Mouse (Mus musculus): ENCODE results near the gene Fhit. TPM values are rescaled to one million over a fixed set of nuclear protein-coding genes. Genes with fewer than 3 reads are reported as not detected.

The Fhit gene
- polyA plus RNA-seq, 1 experiment from 2014 or later, result 6.7 TPM

DNA sequence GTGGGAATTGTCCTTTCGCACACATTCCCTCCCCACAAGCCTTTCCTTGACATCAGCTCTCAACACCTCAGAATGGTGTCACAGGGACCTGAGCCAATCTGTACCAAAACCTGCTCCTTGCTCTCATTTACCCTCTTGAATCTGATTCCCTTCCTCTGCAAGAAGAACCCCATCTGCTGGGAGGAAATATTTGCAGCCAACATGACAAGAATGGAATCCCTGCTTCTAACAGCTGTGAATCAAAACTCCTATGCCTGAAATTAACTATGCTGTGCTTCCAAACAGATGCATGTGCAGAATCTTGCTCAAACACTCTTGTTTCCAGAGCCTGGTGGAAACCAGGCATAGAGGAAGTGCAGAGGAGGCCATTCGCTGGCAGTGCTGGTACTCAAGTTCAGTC is 940.0 kb downstream of the Fhit start:
- Histone ChIP-seq H3K9ac (replicated peaks; ENCODE audit: low read length) (no peak overlapping the region), H3K4me3 (ENCODE audit: low read length) (no peak overlapping the region), H3K27ac (ENCODE audit: low read length) (no peak overlapping the region), H3K36me3 (ENCODE audit: insufficient read depth, low read length) (no peaks in the 10 kb centered on the region), H3K4me2 (replicated peaks; ENCODE audit: low read depth, low read length) (no peak overlapping the region), H3K9me3 (ENCODE audit: low read length) (no peaks in the 10 kb centered on the region), H3K4me1 (ENCODE audit: insufficient read depth, low read length) (no peaks in the 10 kb centered on the region), H3K27me3 (ENCODE audit: insufficient read depth, low read length) (no peaks in the 10 kb centered on the region)
- WGBS, result 86% methylated on average over 2 of the region's 2 CpGs
- ATAC-seq (ENCODE audit: low FRiP score, low TSS enrichment), result no peak

DNA sequence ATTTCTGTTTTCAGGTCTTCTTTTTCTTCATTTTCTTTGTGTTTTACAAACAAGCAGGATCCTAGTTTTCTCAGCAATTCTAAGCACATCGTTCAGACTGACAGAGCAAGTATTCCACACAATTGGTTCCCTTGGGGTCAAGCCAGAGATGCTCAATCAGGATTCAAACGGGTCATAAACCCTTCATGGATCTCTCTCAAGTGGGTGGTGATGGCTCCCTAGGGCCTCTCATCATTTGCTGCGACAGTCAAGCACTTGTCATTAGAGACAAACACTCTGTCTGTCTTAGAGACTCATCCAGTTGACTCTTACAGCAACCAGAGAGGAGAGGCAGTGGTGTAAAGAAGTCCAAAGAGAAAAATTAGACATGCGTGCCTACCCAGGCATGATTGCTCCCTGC is 948.6 kb downstream of the Fhit start:
- Histone ChIP-seq H3K36me3 (ENCODE audit: insufficient read depth, low read length) (no peaks in the 10 kb centered on the region), H3K27ac (ENCODE audit: low read length) (no peak overlapping the region), H3K9me3 (ENCODE audit: low read length) (no peaks in the 10 kb centered on the region), H3K4me3 (ENCODE audit: low read length) (no peak overlapping the region), H3K4me1 (ENCODE audit: insufficient read depth, low read length) (no peaks in the 10 kb centered on the region), H3K9ac (replicated peaks; ENCODE audit: low read length) (no peak overlapping the region), H3K27me3 (ENCODE audit: insufficient read depth, low read length) (no peaks in the 10 kb centered on the region), H3K4me2 (replicated peaks; ENCODE audit: low read depth, low read length) (no peak overlapping the region)
- WGBS, result 16% methylated on average over 4 of the region's 4 CpGs
- ATAC-seq (ENCODE audit: low FRiP score, low TSS enrichment), result peak; percentile 90

DNA sequence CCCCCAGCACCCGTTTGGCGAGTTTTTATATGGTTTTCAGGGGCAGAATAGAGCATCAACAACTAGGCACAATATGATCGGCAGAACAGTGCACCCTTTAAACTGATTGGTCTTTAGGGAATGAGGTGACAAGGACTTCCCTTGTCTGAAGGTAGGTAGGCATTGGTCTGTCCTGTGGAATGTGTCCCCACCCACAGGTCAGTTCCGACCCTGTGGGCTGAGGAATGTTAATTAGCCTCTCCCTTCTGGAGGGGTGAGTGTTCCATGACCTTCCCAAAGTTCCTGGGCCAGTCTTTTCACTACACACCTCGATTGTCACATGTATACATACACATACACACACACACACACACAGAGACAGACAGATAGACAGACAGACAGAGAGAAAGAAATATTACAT is 950.7 kb downstream of the Fhit start:
- 46% methylated on average over 5 of the region's 5 CpGs for WGBS
- Histone ChIP-seq H3K4me3 (ENCODE audit: low read length) (no peak overlapping the region), H3K27me3 (ENCODE audit: insufficient read depth, low read length) (no peaks in the 10 kb centered on the region), H3K9me3 (ENCODE audit: low read length) (no peaks in the 10 kb centered on the region), H3K4me1 (ENCODE audit: insufficient read depth, low read length) (no peaks in the 10 kb centered on the region), H3K27ac (ENCODE audit: low read length) (no peak overlapping the region), H3K9ac (replicated peaks; ENCODE audit: low read length) (no peak overlapping the region), H3K4me2 (replicated peaks; ENCODE audit: low read depth, low read length) (no peak overlapping the region), H3K36me3 (ENCODE audit: insufficient read depth, low read length) (no peaks in the 10 kb centered on the region)
- no peak for ATAC-seq (ENCODE audit: low FRiP score, low TSS enrichment)

DNA sequence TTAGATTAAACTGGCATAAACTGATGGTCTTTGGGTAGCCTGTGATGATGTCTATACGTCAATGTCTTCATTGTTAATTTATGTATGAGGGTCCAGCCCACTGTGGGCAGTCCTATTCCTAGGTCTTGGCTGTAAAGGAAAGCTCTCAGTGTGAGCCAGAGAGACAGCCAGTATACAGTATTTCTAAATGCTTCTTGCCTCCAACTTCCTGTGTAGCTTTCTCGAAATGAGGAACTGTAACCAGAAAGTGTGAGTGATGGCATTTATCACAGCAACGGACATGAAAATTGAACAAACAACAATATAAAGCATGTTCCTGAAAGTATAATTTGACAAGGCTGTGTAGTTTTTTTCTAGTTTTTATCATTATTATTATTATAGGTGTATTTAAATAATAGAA is 952.8 kb downstream of the Fhit start:
- Histone ChIP-seq H3K4me1 (ENCODE audit: insufficient read depth, low read length) (no peaks in the 10 kb centered on the region), H3K4me2 (replicated peaks; ENCODE audit: low read depth, low read length) (no peak overlapping the region), H3K9me3 (ENCODE audit: low read length) (no peaks in the 10 kb centered on the region), H3K9ac (replicated peaks; ENCODE audit: low read length) (no peak overlapping the region), H3K36me3 (ENCODE audit: insufficient read depth, low read length) (no peaks in the 10 kb centered on the region), H3K4me3 (ENCODE audit: low read length) (no peak overlapping the region), H3K27me3 (ENCODE audit: insufficient read depth, low read length) (no peaks in the 10 kb centered on the region), H3K27ac (ENCODE audit: low read length) (no peak overlapping the region)
- WGBS, result 83% methylated on average over 3 of the region's 3 CpGs
- ATAC-seq (ENCODE audit: low FRiP score, low TSS enrichment), result no peak

DNA sequence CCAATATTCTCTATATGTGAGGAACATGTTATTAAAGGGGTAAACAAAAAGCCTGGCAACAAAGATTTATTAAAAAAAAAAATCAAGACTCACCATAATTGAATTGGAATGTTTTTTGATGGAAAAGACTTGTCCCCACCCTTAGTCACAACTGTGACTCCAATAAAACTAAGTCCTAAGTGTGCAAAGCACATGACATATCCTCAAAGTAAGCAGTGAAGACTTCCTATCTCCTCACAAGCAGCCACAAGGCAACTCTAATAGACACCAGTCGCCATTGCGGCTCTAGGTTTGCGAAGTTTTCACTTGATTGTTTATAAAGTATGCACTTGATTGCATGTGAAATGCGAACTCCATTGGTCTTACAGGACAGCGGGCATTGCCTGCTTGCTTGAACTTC is 956.1 kb downstream of the Fhit start:
- no peak overlapping the region for H3K4me3 ChIP-seq (ENCODE audit: low read length)
- no peaks in the 10 kb centered on the region for H3K27me3 ChIP-seq (ENCODE audit: insufficient read depth, low read length)
- no peak overlapping the region for H3K4me2 ChIP-seq (replicated peaks; ENCODE audit: low read depth, low read length)
- ATAC-seq (ENCODE audit: low FRiP score, low TSS enrichment), result no peak
- WGBS, result 84% methylated on average over 5 of the region's 5 CpGs
- no peak overlapping the region for H3K9ac ChIP-seq (replicated peaks; ENCODE audit: low read length)
- no peak overlapping the region for H3K27ac ChIP-seq (ENCODE audit: low read length)
- no peaks in the 10 kb centered on the region for H3K9me3 ChIP-seq (ENCODE audit: low read length)
- no peaks in the 10 kb centered on the region for H3K36me3 ChIP-seq (ENCODE audit: insufficient read depth, low read length)
- no peaks in the 10 kb centered on the region for H3K4me1 ChIP-seq (ENCODE audit: insufficient read depth, low read length)

DNA sequence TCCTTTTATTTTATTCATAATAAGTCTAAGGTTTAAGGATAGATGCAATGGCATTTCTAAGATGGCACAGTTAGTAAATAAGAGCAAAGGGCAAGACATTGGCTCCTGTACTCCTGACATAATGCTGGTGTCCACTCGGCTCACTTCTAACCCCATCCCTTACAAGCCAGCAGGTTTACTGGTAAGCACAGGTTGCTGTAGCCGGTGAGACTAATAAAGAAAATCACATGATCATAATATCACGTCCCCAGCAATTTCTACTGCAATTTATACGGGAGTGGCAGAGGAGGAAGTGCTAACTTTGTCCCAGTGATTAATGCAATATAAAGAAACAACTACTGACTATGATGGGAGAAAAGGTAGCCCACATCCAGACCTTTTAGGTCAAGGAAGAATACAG is 956.5 kb downstream of the Fhit start:
- no peaks in the 10 kb centered on the region for H3K4me1 ChIP-seq (ENCODE audit: insufficient read depth, low read length)
- no peak overlapping the region for H3K9ac ChIP-seq (replicated peaks; ENCODE audit: low read length)
- H3K36me3 ChIP-seq (ENCODE audit: insufficient read depth, low read length), result no peaks in the 10 kb centered on the region
- no peaks in the 10 kb centered on the region for H3K9me3 ChIP-seq (ENCODE audit: low read length)
- no peak overlapping the region for H3K4me3 ChIP-seq (ENCODE audit: low read length)
- no peaks in the 10 kb centered on the region for H3K27me3 ChIP-seq (ENCODE audit: insufficient read depth, low read length)
- no peak overlapping the region for H3K4me2 ChIP-seq (replicated peaks; ENCODE audit: low read depth, low read length)
- ATAC-seq (ENCODE audit: low FRiP score, low TSS enrichment), result no peak
- no peak overlapping the region for H3K27ac ChIP-seq (ENCODE audit: low read length)
- WGBS, result 82% methylated on average over 4 of the region's 4 CpGs

DNA sequence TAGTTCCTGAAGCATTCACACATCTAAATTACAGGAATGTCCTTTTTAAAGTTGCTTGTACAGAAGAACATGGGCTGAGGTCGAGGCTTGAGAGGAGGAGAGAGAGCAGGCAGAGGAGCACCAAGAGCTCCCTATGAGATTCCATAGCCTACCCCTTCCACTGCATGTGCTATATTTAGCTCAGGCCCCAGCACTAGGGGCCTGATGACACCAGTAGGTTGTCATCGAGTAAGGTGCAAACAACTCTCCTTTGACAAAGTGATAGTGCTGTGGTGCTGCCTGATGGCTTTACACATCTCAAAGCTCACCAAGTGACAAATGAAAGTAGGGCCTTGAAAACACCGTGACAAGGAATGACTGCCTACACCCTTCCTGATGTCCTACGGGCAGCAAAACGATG is 967.7 kb downstream of the Fhit start:
- no peak for ATAC-seq (ENCODE audit: low FRiP score, low TSS enrichment)
- Histone ChIP-seq H3K9me3 (ENCODE audit: low read length) (no peaks in the 10 kb centered on the region), H3K36me3 (ENCODE audit: insufficient read depth, low read length) (no peaks in the 10 kb centered on the region), H3K4me2 (replicated peaks; ENCODE audit: low read depth, low read length) (no peak overlapping the region), H3K27me3 (ENCODE audit: insufficient read depth, low read length) (no peaks in the 10 kb centered on the region), H3K9ac (replicated peaks; ENCODE audit: low read length) (no peak overlapping the region), H3K27ac (ENCODE audit: low read length) (no peak overlapping the region), H3K4me3 (ENCODE audit: low read length) (no peak overlapping the region), H3K4me1 (ENCODE audit: insufficient read depth, low read length) (no peaks in the 10 kb centered on the region)
- WGBS, result 62% methylated on average over 5 of the region's 5 CpGs

DNA sequence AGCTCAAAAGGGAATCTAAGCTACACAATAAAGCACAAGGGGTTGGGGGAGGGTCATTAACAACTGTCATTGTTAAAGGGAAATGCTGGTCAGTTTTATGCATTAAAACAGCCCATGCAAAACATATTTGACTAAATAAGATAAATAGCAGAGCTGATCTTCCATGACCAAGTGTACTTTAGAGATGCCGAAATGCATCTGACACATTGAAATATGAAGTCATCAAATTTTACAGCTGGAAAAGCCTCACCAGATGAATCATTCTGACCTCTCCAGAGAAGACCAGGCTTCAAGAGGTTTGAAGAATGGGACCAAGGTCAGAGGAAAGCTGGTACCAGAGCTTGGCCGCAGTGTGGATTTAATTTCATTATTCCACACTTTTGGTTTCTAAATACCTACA is 990.1 kb downstream of the Fhit start:
- Histone ChIP-seq H3K4me2 (replicated peaks; ENCODE audit: low read depth, low read length) (no peak overlapping the region), H3K4me1 (ENCODE audit: insufficient read depth, low read length) (no peaks in the 10 kb centered on the region), H3K36me3 (ENCODE audit: insufficient read depth, low read length) (no peaks in the 10 kb centered on the region), H3K9me3 (ENCODE audit: low read length) (peaks cover 4% of the 10 kb centered on the region), H3K27me3 (ENCODE audit: insufficient read depth, low read length) (no peaks in the 10 kb centered on the region), H3K27ac (ENCODE audit: low read length) (no peak overlapping the region), H3K9ac (replicated peaks; ENCODE audit: low read length) (no peak overlapping the region), H3K4me3 (ENCODE audit: low read length) (no peak overlapping the region)
- 30% methylated on average over 2 of the region's 2 CpGs for WGBS
- ATAC-seq (ENCODE audit: low FRiP score, low TSS enrichment), result peak; percentile 75; the same call in 1 of the 2 replicates

DNA sequence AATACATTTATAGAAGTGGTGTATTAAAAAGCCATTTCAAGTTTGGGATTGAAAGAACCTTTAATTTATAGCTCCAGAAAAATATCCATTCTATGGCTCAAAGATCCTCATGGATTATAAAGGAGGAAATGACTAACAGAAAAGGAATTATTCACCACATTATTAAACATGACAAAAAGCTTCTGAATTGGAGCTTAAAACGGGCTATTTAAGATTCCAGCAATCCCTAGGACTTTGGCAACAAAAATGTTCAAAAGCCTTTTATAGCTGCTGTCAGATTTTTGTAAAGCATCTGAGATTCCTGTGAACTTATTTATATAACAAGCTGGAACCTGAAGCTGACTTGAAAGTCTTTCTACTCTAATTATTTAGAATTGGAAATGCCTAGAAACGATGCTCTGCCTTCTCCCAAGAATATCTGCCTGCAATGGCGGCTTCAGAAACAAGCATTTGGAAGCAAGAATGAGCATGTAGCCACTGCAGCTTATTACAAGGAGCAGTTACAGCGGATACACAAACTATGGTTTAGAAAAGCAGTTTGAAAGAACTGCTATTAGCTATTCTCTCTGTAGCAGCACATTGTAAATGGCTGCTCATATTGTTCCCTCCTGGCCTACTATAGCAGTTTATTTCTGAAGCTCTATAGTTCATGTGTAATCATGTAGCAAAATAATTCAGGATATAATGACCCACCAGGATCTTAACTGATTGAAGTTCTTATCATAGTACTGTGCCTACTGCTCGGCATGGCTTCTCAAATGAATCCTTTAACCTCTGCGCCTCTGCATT is 995.0 kb downstream of the Fhit start:
- 74% methylated on average over 6 of the region's 6 CpGs for WGBS
- Histone ChIP-seq H3K4me1 (ENCODE audit: insufficient read depth, low read length) (no peaks in the 10 kb centered on the region), H3K27me3 (ENCODE audit: insufficient read depth, low read length) (no peaks in the 10 kb centered on the region), H3K9me3 (ENCODE audit: low read length) (peaks cover 4% of the 10 kb centered on the region), H3K27ac (ENCODE audit: low read length) (no peak overlapping the region), H3K4me2 (replicated peaks; ENCODE audit: low read depth, low read length) (no peak overlapping the region), H3K36me3 (ENCODE audit: insufficient read depth, low read length) (no peaks in the 10 kb centered on the region), H3K9ac (replicated peaks; ENCODE audit: low read length) (no peak overlapping the region), H3K4me3 (ENCODE audit: low read length) (no peak overlapping the region)
- ATAC-seq (ENCODE audit: low FRiP score, low TSS enrichment), result no peak

DNA sequence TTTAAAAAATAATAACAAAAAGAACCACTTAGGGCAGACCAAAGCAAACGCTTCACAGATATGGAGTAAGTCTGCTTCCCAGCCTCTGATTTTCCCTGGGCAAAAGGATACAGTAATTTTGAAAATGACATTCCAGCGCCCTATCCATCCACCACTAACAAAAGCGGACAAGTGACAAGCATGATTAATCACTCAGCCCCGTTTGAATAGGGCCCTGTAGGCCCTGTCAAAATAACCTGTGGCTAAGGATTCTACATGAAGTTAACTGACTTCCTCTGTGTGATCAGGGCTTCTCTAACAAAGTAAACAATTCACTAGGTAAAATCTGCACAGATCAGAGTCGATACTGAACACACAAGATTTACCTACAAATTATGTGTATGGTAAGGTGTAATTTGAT is 1012.0 kb downstream of the Fhit start:
- 38% methylated on average over 5 of the region's 5 CpGs for WGBS
- Histone ChIP-seq H3K36me3 (ENCODE audit: insufficient read depth, low read length) (no peaks in the 10 kb centered on the region), H3K27ac (ENCODE audit: low read length) (no peak overlapping the region), H3K9me3 (ENCODE audit: low read length) (no peaks in the 10 kb centered on the region), H3K4me1 (ENCODE audit: insufficient read depth, low read length) (no peaks in the 10 kb centered on the region), H3K4me2 (replicated peaks; ENCODE audit: low read depth, low read length) (no peak overlapping the region), H3K27me3 (ENCODE audit: insufficient read depth, low read length) (no peaks in the 10 kb centered on the region), H3K9ac (replicated peaks; ENCODE audit: low read length) (no peak overlapping the region), H3K4me3 (ENCODE audit: low read length) (no peak overlapping the region)
- no peak for ATAC-seq (ENCODE audit: low FRiP score, low TSS enrichment)

Measured in kidney, embryonic 16.5 days (tissue).